Mouse (Mus musculus) midbrain, embryonic 12.5 days (tissue): Measurements from ENCODE around the gene Acot1. TPM values are rescaled to one million over a fixed set of nuclear protein-coding genes. Genes with fewer than 3 reads are reported as not detected.
"Not testable (repeated sequence)": the region's sequence is repeated elsewhere in the genome, so short reads cannot be mapped to it uniquely, and the experiment has no call there.

ENCODE experiments used
- ATAC-seq: fragments of 200-750 bp; cut with Nextera tagmentation; 2 replicates; pipeline ENCODE4 v1.8.0; 2017; ENCODE audit warnings: low read depth, moderate TSS enrichment, moderate library complexity; ENCODE audit not compliant: low FRiP score
- H3K27ac ChIP-seq: fragments of 300-500 bp; sonication (generic); replicated peaks from 2 replicates; pipeline ENCODE4 v1.5.1; 2016; ENCODE audit warnings: mild to moderate bottlenecking
- H3K27me3 ChIP-seq: fragments of 300-500 bp; sonication (generic); 2 replicates; pipeline ENCODE4 v1.6.1; 2016; ENCODE audit warnings: mild to moderate bottlenecking
- H3K36me3 ChIP-seq: fragments of 300-500 bp; sonication (generic); 2 replicates; pipeline ENCODE4 v1.6.1; 2016
- H3K4me1 ChIP-seq: fragments of 300-500 bp; sonication (generic); 2 replicates; pipeline ENCODE4 v1.6.1; 2016
- H3K4me2 ChIP-seq: fragments of 300-500 bp; sonication (generic); replicated peaks from 2 replicates; pipeline ENCODE4 v1.6.1; 2016; ENCODE audit warnings: mild to moderate bottlenecking, moderate library complexity
- H3K4me3 ChIP-seq: fragments of 300-500 bp; sonication (generic); 2 replicates; pipeline ENCODE4 v1.5.1; 2016; ENCODE audit warnings: mild to moderate bottlenecking
- H3K9ac ChIP-seq: fragments of 300-500 bp; sonication (generic); replicated peaks from 2 replicates; pipeline ENCODE4 v1.6.1; 2016; ENCODE audit warnings: mild to moderate bottlenecking, moderate library complexity
- H3K9me3 ChIP-seq: fragments of 300-500 bp; sonication (generic); 2 replicates; pipeline ENCODE4 v1.6.1; 2016; ENCODE audit warnings: mild to moderate bottlenecking
- WGBS: fragments of 180-500 bp; shearing (Covaris S2); methylation state at CpG from one replicate; pipeline ENCODE4 v1.1.7; 2016; 5-methylcytosine and 5-hydroxymethylcytosine counted together
- polyA plus RNA-seq: library from polyadenylated mRNA; unstranded; fragments of >200 nt; fragmentation: Nextera tagmentation; extraction: Ambion mirVana; gene quantifications from 2 replicates; pipeline ENCODE4 v1.2.1, GENCODE M21; 2016

Gene Acot1
- polyA plus RNA-seq, 1 experiment from 2014 or later, result 50.8 TPM

DNA sequence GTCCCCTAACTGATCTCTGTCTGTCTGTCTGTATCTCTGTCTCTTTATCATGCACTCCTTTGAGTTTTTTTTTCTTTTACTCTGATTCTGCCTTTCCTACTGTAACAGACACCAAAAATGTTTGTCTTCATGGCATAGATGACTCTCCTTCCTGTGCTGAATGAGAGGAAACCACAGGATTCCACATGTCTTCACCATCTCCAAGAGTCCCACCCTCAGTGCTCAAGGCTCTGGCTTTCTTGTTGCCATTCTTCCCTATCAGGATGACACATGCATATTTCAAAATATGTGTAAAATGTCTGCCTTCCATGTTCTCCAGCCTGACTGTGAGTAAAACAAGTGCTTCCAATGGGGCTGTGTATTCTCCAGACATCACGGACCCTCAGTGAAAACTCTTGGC, 37.6 kb downstream of the Acot1 start:
- no peak overlapping the region for H3K27ac ChIP-seq
- no peak for ATAC-seq
- H3K36me3 ChIP-seq, result no peaks in the 10 kb centered on the region
- no peak overlapping the region for H3K9ac ChIP-seq
- H3K27me3 ChIP-seq, result no peaks in the 10 kb centered on the region
- 92% methylated on average over 1 of the region's 1 CpGs for WGBS
- no peak overlapping the region for H3K4me2 ChIP-seq
- 0 out of 2 replicates have a peak, but pooled peaks cover 8% of the 10 kb centered on the region for H3K9me3 ChIP-seq
- no peaks in the 10 kb centered on the region for H3K4me1 ChIP-seq
- no peak overlapping the region for H3K4me3 ChIP-seq

DNA sequence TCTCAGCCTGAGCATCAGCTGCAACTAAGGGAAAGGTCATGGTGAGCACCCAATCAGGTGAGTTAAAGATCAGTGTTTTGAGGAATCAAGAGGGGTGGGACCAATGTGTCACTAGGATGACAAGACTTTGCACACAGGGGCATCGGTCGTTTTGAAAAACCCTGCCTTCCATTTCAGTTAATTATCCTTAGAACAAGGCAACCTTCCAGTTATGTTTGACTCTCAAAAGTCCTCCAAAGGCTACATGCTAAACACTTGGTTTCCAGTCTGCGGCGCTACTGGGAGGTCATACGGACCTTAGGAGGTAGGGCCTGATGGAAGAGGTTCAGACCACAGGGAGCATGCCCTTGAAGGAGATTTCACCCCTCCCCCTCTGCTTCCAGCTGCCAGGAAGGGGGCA, 41.5 kb downstream of the Acot1 start:
- H3K4me1 ChIP-seq, ATAC-seq, H3K27ac ChIP-seq, H3K4me2 ChIP-seq, H3K9me3 ChIP-seq, H3K4me3 ChIP-seq, H3K36me3 ChIP-seq, H3K9ac ChIP-seq: not testable (repeated sequence)
- WGBS, result 86% methylated on average over 5 of the region's 5 CpGs
- peaks cover 20% of the 10 kb centered on the region for H3K27me3 ChIP-seq

GRCm38 (mm10) chr12:84051937-84052474, 42.7 kb downstream of the Acot1 start, which contains the start of gene Acot3:
Acot3 (plus strand) TSS chr12:84052144.
- ATAC-seq, result no peak
- no peak within 1 kb of the TSS for H3K4me3 ChIP-seq
- 82% methylated on average over 5 of the region's 5 CpGs for WGBS

DNA sequence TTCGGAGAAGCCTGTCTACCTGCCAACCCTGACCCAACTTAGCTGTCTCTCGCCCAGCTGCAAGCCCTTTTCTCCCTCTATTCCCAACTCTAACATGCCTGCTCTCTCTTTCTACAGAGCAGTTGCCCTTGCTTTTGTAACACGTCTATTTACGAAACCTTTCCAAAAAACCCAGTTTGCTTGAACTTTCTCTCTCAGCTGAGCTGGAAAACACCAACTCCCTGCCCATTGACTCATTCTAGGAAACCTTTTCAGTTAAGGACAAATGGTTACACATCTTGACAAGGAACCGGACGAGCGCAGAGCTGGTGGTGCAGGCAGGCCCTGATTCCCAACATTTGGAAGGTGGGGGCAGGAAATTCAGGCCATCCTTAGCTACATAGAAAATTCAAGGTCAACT, 43.3 kb downstream of the Acot1 start:
- no peak overlapping the region for H3K4me2 ChIP-seq
- 0 out of 2 replicates have a peak, but pooled peaks cover 3% of the 10 kb centered on the region for H3K9me3 ChIP-seq
- H3K4me3 ChIP-seq, result no peak overlapping the region
- H3K36me3 ChIP-seq, result no peaks in the 10 kb centered on the region
- ATAC-seq, result no peak
- 0 out of 2 replicates have a peak, but pooled peaks cover 3% of the 10 kb centered on the region for H3K4me1 ChIP-seq
- peaks cover 20% of the 10 kb centered on the region for H3K27me3 ChIP-seq
- 85% methylated on average over 7 of the region's 7 CpGs for WGBS
- H3K9ac ChIP-seq, result no peak overlapping the region
- no peak overlapping the region for H3K27ac ChIP-seq

More at GRCm38 (mm10) chr12:84051937-84052474, 42.7 kb downstream of the Acot1 start, which contains the start of gene Acot3:
- Histone ChIP-seq H3K9ac (no peak within 1 kb of the TSS), H3K27ac (no peak within 1 kb of the TSS), H3K36me3 (no peaks in the 10 kb centered on the region), H3K9me3 (0 out of 2 replicates have a peak, but pooled peaks cover 8% of the 10 kb centered on the region), H3K4me2 (peak within 1 kb of the TSS; percentile 67; the same call in 1 of the 2 replicates), H3K4me1 (0 out of 2 replicates have a peak, but pooled peaks cover 3% of the 10 kb centered on the region), H3K27me3 (peaks cover 20% of the 10 kb centered on the region)

DNA sequence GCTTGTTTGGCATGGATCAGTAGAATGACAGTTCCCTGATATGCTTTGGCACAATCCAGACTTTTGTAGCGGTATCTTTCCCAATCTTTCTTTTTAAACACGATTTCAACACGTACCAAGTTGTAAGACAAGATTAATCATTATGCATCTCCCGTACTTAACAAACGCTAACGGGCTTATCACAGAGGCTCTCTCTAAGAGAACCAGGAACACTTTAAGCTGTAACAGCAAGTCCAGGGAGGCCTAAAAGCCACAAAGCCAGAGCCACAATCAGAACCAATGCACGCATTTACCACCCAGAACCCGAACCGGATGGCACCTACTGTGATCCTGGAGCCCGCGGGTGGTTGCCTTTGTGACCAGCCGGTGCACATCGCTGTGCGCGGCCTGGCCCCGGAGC, 43.9 kb downstream of the Acot1 start:
- Histone ChIP-seq H3K27me3 (peaks cover 20% of the 10 kb centered on the region), H3K36me3 (no peaks in the 10 kb centered on the region), H3K4me1 (0 out of 2 replicates have a peak, but pooled peaks cover 3% of the 10 kb centered on the region), H3K9me3 (0 out of 2 replicates have a peak, but pooled peaks cover 3% of the 10 kb centered on the region), H3K9ac (peak overlapping the region; percentile 52), H3K4me2 (peak overlapping the region; percentile 67), H3K27ac (no peak overlapping the region), H3K4me3 (peak overlapping the region; percentile 49)
- ATAC-seq, result no peak
- 13% methylated on average over 16 of the region's 16 CpGs for WGBS

- no peaks in the 10 kb centered on the region for H3K36me3 ChIP-seq
- H3K4me3 ChIP-seq, result peak overlapping the region; percentile 49
- H3K9me3 ChIP-seq, result 0 out of 2 replicates have a peak, but pooled peaks cover 2% of the 10 kb centered on the region
- no peak overlapping the region for H3K27ac ChIP-seq
- H3K27me3 ChIP-seq, result peaks cover 20% of the 10 kb centered on the region
- 2% methylated on average over 41 of the region's 46 CpGs for WGBS
- H3K4me1 ChIP-seq, result 0 out of 2 replicates have a peak, but pooled peaks cover 3% of the 10 kb centered on the region
- H3K4me2 ChIP-seq, result peak overlapping the region; percentile 67
- no peak for ATAC-seq
- H3K9ac ChIP-seq, result peak overlapping the region; percentile 52
Measured at GRCm38 (mm10) chr12:84053679-84054391, 44.5 kb downstream of the Acot1 start.

DNA sequence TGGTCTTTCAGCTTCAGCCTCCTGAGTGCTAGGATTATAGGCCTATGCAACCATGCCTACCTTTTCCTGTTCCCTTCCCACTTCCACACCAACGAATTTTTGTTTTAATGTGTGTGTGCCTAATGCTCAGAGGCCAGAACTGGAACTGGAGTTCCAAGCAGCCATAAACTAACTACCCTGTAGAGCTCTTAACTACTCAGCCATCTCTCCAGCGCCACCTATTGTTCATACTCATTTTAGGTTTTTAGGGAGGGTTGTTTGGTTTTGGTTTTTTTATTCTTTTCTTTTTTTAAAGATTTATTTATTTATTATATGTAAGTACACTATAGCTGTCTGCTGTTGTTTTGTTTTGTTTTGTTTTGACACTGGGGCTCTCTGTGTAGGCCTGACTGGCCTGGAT, 51.7 kb downstream of the Acot1 start:
- Histone ChIP-seq H3K4me2 (no peak overlapping the region), H3K36me3 (no peaks in the 10 kb centered on the region), H3K4me3 (no peak overlapping the region), H3K9ac (no peak overlapping the region), H3K27ac (no peak overlapping the region), H3K4me1 (no peaks in the 10 kb centered on the region), H3K27me3 (no peaks in the 10 kb centered on the region; the same call in 1 of the 2 replicates), H3K9me3 (no peaks in the 10 kb centered on the region)
- no peak for ATAC-seq
- WGBS, result 28% methylated on average over 2 of the region's 2 CpGs

DNA sequence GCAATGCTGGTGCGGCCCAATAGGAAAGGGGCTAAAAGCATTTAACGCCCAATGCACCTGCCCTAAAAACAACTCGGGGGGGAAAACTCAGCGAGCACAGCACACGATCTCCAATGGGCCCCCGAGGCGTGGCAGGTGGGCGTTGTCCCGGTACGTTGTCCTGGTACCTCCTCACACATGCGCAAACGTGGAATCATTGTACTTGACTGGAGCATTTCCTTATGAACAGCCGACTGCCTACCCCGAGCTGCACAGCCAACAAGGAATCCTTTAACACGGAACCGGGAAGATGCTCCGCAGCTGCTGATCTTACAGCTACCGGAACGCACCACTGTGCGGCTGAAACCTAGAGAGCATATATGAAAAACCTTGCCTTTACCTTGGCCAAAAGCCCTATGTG, 53.0 kb downstream of the Acot1 start:
- no peak for ATAC-seq
- Histone ChIP-seq H3K9ac (no peak overlapping the region), H3K27me3 (no peaks in the 10 kb centered on the region), H3K36me3 (no peaks in the 10 kb centered on the region), H3K4me2 (no peak overlapping the region), H3K27ac (no peak overlapping the region), H3K4me1 (no peaks in the 10 kb centered on the region), H3K9me3 (no peaks in the 10 kb centered on the region), H3K4me3 (no peak overlapping the region)
- 93% methylated on average over 20 of the region's 20 CpGs for WGBS

DNA sequence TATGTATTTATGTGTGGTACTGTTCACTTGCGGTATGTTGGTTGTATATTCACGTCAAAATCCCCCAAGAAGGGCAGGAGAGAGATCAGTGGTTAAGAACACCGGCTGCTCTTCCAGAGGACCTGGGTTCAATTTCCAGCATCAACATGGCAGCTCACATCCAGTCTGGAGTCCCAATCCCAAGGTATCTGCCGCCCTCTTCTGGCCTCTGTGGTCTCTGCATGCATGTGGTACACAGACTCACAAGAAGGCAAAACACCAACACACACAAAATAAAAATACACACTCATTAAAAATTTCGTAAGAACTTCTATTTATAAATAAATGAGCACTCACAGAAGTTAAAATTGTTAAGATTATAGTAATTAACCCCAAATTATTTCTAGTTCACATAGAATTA, 53.9 kb downstream of the Acot1 start:
- Histone ChIP-seq H3K4me3 (no peak overlapping the region), H3K36me3 (no peaks in the 10 kb centered on the region), H3K27ac (no peak overlapping the region), H3K27me3 (peaks cover 5% of the 10 kb centered on the region), H3K9me3 (no peaks in the 10 kb centered on the region), H3K4me1 (no peaks in the 10 kb centered on the region), H3K9ac (no peak overlapping the region), H3K4me2 (no peak overlapping the region)
- ATAC-seq, result no peak
- WGBS, result 71% methylated on average over 5 of the region's 5 CpGs

DNA sequence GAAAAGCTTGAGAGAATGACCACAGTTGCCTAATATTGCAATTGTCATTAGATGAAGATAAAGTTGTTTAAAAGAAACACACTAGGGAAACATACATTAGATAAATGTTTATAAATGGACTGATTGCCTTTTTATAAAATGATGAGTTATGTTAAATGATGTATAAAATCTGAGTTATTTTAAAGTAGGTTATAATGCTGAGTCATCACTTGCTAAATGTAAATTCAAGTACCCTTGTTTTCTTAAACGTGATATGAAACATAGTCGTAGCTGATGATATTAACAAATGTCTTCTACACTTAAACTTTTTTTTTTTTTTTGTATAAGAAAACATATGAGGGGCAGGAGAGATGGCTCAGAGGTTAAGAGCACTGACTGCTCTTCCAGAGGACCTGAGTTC, 54.5 kb downstream of the Acot1 start:
- WGBS, result 83% methylated on average over 2 of the region's 2 CpGs
- Histone ChIP-seq H3K9me3 (no peaks in the 10 kb centered on the region), H3K9ac (no peak overlapping the region), H3K4me2 (no peak overlapping the region), H3K27me3 (peaks cover 11% of the 10 kb centered on the region), H3K36me3 (no peaks in the 10 kb centered on the region), H3K4me3 (no peak overlapping the region), H3K4me1 (no peaks in the 10 kb centered on the region), H3K27ac (no peak overlapping the region)
- ATAC-seq, result no peak

DNA sequence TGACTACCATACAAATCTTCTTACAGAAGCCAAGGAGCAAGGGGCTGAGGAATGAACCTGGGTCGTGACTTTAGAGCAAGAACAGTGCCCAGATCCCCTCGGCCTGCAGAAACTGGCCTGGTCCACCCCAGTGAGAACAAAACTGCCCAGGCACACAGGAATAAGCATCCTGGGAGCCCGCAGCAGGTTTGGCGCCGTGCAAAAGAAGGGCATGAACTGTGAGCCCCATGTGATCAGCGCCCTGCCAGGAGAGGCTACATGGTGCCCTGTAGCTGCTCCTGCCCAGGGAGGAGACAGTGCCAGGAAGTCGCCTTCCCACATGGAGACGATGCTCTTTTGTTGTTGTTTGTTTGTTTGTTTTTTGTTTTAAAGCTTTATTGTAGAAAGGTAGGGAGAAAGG, 55.3 kb downstream of the Acot1 start:
- H3K4me1 ChIP-seq, result no peaks in the 10 kb centered on the region
- no peak for ATAC-seq
- 76% methylated on average over 8 of the region's 8 CpGs for WGBS
- H3K36me3 ChIP-seq, result no peaks in the 10 kb centered on the region
- H3K27me3 ChIP-seq, result peaks cover 19% of the 10 kb centered on the region
- H3K4me2 ChIP-seq, result no peak overlapping the region
- H3K27ac ChIP-seq, result no peak overlapping the region
- no peak overlapping the region for H3K9ac ChIP-seq
- H3K9me3 ChIP-seq, result no peaks in the 10 kb centered on the region
- no peak overlapping the region for H3K4me3 ChIP-seq

- H3K4me1 ChIP-seq, result no peaks in the 10 kb centered on the region
- H3K9ac ChIP-seq, result no peak overlapping the region
- ATAC-seq, result no peak
- no peak overlapping the region for H3K4me2 ChIP-seq
- no peak overlapping the region for H3K27ac ChIP-seq
- H3K36me3 ChIP-seq, result no peaks in the 10 kb centered on the region
- WGBS, result 84% methylated on average over 4 of the region's 4 CpGs
- H3K27me3 ChIP-seq, result peaks cover 34% of the 10 kb centered on the region
- H3K9me3 ChIP-seq, result no peaks in the 10 kb centered on the region
- H3K4me3 ChIP-seq, result no peak overlapping the region
Measured at GRCm38 (mm10) chr12:84067752-84068151, 58.5 kb downstream of the Acot1 start.
